Mouse (Mus musculus): ENCODE data around the gene Prr23a1.

GRCm38 (mm10) chr9:98817592-98817991, 24.7 kb upstream of the Prr23a1 start:
- TF ChIP-seq CTCF (conservative IDR thresholded peaks at IDR 0.05; ENCODE audit: low read length) (no peak), POU5F1 (IDR thresholded peaks at IDR 0.05; ENCODE audit: borderline replicate concordance, low read length) (no peak), NANOG (IDR thresholded peaks at IDR 0.05; ENCODE audit: borderline replicate concordance, low read length) (no peak)
